Mouse (Mus musculus): ENCODE data around the gene Mroh3. TPM values are rescaled to one million over a fixed set of nuclear protein-coding genes. Genes with fewer than 3 reads are reported as not detected.

Gene Mroh3
- total RNA-seq, 4 experiments from 2014 or later: not detected

DNA sequence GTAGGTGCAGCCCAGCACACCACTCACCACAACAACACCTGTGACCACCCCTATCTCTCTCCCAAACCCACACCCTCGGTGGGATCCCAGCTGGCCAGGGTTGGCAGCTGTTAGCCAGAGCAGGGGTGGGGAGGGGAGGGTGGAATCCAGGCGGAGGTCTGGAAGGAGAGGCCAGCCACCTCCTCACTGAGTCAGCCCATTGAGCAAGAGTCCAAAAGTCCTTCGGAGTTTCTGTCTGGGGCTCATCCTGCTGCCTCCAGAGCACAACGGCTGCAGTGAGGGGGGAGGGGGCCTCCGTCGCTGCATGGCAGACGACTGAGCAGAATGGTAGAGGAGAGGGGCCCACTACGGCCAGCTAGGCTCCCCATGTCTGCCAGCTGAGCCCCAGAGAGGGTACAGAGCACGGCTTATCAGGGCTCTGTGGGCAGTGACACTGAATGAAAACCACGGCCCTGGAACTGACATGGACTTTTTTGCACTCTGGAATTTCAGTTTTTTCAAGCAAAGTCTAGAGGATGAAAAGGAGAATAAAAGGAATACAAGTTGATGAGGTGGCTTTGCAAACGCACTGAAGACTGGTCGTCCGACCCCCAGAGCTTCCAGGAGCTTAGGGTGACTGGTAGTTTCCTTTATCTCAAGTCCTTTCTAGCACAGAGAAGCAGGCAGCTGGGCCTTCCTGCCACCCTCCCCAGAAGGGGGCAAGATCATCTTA lies 15.9 kb upstream of the Mroh3 start:
- DNase-seq (ENCODE audit: low spot score): peak; percentile 2

DNA sequence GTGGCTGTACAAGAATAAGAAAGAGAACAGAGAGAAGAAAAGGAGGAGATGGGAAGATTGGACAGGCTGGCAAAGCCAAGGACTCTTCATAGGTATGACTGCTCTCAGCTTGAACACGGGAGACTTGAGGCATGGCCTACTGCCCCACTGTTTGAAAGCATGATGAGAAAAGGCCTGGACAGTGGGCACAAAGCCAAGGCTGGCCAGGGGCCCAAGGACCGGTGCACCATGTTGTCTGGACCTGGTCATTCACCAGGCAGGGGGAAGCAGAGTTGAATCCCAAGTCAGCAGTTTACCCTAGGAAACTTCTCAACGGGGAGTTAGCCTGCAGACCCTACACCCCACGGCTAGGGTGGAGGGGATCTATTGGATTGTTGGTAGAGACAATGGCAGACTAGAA lies 15.2 kb upstream of the Mroh3 start:
- no peak for DNase-seq (ENCODE audit: low spot score)

DNA sequence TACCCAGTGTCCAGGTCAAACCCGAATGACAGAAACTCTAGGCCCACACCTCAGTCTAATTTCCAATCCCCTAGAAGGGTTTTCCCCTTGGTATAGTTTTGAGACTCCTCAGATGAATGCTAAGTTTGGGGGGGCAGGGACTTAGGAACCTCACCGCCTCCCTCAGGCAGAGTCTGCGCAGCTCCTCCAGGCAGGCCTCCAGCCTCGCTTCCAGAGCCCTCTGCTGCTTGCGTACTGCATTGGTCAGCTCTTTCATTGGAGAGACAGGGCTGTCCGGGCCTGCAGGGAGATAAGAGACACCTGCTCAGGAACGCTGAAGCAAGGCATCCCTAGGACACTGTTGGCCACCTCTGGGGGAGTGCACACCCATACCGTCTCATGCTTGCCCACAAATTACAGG lies 14.0 kb upstream of the Mroh3 start:
- no peak for DNase-seq (ENCODE audit: low spot score)

DNA sequence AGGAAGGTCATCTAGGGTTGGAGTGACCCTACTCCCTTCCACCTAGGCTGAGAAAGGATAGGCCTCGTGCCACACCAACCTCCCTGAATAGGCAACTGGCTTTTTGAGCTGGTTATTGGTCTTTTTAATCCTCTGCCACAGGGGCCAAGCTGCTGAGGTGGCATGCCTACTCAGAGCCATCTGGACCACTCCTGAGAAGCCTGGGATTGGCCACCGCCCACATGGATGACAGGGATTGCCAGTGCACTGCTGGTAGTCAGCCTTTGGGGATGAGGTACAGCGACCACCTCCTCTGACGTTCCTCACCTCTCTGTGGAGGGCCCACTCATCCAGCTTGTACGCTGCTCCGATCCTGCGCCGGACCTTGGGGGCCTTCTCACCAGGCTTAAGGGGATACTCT lies 13.2 kb upstream of the Mroh3 start:
- no peak for DNase-seq (ENCODE audit: low spot score)

DNA sequence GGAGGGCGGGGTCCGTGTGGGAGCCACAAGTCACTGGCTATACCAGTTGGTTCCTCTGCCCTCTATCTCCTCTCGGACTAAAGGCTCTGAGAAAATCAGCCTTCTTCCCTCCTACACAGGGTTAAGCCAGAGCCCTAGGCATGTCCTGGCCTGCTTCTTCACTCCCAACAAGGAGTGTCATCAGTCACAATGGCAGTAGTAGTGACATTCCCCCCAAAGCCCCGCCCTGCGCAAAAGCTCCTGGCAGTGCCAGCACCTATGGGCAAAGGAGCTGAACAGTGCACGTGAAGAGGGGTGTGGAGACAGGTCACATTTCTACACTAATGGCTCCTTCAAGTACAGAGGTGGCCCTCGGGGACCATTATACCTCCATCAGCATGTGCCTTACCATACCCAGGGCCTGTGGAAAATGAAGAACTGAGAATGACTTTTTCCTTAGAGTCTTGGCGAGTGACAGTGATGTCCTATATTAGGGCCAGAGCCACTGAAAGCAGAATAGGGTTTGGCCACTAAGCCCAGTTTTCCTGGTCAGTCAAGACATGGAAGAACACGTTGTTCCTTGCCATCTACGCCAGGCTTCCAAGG lies 11.2 kb upstream of the Mroh3 start:
- DNase-seq (ENCODE audit: low spot score): no peak

DNA sequence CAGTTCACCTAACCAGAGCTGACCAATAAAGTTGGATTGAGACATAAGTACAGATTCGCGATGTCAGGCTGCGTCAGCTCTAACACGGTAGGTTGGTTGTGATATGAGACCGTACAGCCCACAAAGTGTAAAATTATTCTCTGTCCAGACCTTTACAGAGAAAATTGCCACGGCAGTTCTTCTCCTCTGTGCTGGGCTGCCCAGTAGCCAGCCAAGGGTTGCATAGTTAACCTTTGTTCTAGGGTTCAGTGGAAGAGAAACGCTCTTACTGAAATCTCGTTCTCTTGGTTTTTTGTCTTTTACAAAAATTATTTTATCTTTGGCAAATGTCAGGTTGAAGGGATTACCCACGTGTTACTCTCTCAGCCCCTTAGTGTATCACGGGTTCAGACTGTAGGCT lies 9.8 kb upstream of the Mroh3 start:
- DNase-seq (ENCODE audit: low spot score): no peak

DNA sequence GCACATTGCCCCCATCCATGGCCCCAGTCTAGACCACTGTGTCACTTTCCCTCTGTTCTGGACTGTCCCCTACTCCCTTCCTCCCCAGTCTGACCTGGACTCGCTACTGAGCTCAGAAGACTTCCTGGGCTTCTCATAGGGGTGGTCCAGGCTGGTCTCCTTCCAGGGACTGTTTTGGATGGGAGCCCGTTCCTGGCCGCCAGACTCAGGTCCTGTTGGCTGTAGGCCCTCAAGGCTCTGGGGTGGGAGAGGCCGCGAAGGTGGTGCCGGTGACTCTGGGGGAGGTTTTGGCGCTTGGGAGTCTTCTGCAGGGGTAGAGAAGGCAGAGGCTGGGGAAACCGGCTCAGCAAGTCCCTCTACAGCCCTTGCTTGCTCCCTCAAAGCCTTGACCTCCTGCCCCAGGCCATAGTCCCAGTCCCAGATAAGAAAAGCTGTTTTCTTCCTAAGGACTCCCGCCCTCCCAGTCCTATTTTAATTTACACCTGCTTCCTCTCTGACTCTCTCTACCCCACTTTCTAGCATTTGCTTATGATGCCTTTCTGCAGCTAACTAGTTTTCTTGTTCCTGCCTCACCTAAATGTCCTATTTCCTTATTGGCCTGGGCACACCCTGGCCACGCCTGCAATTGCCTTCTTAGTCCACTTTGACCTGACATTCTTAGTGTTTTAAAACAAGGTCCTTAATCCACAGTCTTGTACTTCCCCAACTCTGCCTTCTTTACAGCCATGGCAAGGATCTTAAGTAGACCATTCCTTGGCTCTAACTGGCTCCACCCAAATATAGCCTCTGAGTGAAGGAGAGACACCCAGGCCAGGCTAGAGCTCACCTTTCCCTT lies 7.6 kb upstream of the Mroh3 start:
- DNase-seq (ENCODE audit: low spot score): no peak

DNA sequence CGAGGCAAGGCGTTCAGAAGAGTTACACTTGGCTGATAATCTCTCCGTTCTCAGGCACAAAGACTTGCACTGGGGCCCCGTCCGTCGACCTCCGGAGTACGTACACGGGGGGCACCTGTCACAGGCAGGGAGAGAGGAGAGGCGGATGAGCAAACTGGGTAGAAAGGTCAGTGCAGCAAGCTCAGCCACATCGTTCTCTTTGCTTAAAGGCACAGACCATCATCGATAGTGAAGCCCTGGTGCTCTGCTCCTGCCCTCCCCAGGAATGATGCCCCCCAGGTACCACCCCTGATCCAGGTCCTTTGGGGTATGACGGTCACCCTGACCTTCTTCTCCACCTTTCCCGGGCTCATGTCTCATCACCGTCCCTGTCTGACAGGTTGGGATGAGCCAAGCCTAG lies 1.7 kb upstream of the Mroh3 start:
- DNase-seq (ENCODE audit: low spot score): no peak

DNA sequence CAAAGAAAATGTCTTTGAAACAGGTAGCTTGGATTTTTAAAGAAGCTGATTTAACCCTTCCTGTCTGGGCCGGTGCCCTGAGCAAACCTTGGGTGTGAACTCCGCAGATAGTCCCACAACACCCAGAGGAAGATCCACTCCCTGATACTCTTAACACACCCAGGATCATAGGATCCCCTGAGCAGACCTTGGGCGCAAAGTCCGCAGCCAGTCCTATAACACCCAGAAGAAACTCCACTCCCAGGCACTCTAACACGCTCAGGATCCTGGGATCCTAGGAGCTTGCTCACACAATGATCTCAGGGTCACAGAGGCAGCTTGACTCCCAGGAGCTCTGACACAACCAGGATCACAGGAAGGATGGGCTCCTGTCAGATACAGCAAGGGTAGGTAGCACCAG lies 22.6 kb downstream of the Mroh3 start:
- no peak for DNase-seq (ENCODE audit: low spot score)

DNA sequence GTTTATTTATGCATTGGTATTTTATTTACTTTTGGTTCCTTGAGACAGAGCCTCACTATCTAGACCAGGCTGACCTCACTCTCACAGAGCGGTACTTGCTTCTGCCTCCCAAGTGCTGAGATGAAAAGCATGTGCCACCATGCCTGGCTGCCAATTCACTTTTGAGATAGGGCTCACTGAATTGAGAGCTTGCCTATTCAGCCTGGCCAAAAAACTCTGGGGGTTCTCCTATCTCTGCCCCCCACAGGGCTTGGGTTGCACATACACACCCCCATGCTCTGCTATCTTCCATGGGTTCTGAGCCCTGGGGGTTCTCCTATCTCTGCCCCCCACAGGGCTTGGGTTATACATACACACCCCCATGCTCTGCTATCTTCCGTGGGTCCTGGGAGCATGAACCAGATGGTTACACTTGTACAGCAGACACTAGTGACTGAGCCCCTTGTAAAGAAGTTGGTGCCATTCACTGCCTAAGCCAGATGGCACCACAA lies 33.1 kb downstream of the Mroh3 start:
- no peak for DNase-seq (ENCODE audit: low spot score)

DNA sequence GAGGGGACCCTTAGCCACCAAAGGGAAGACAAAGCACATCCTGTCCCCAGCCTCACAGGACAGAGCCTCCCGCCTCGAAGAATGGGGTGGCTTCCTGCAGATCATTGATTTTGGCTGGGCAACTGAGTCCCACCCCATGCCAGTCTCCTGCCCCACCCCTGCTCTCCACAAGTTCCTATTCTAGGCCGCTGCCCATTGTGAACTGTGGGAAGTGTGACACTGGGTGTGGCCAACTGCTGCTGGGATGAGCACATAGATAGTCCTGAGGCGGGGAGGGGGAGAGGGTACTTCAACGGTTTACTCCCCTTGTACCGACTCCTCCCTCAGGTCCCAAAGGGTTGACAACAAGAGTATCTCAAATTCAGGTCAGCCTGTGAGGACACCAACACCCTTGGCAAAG lies 33.9 kb downstream of the Mroh3 start:
- DNase-seq (ENCODE audit: low spot score): peak; percentile 6

DNA sequence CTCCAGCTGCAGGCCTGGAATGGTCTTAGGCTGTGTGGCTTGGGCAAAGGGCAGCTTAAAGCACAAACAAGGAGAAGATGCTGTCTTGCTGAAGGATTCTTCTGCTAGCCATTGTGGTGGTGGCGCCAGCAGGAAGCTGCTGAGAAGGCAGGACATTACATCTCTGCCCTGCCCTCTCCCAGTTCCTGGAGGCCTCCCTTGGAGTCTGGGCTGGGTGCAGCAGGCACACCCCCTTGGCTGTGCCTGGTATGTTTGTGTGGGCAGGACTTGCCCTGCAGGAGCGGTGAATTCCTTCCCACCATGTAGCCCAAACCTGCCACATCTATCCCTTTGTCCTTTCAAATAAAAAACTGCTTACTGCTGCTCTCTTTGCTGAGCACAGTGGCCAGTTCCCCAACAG lies 35.5 kb downstream of the Mroh3 start:
- DNase-seq (ENCODE audit: low spot score): no peak

DNA sequence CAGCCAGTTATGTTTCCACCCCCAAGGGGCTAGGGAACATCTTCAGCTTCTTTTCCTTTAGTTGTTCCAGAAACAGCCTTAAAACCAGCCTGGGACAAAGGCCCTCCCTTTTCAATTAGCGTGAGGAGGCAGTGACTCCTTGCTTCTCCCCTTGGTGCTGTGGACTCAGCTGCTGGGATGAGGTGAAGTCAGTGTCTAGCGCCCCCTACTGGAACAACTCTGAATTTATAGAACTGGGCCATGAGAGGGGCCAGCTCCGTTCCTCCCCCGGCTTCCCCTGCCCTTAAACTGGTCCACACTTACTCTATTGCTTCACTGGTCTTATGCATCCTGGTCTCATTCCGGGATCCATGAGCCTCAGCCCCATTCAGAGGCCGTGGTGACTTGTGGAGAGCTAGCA lies 37.4 kb downstream of the Mroh3 start:
- DNase-seq (ENCODE audit: low spot score): no peak

DNA sequence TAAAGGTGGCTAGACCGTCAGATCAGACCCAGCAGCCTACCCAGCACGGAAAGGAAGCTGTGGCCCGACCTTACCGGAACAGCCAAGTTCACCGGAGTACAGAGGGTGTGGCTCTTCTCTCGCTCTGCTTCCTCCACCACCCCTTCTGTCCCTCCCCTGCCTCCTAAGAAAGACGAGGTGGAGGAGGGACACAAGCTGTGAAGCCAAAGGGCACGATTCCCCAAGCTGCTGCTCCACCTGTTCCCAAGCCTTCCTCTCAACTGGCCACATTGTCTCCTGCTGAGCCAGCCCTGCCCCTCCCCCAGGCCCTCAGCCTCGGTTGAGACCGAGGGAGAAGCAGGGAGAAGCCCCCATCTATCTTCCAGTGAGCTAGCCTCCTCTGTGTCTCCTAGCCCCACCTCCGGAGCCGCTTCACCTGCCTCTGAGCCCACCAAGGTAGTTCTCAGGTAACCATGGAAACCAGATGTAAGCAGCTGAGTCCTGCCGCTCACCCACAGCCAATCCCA lies 38.5 kb downstream of the Mroh3 start:
- no peak for DNase-seq (ENCODE audit: low spot score)

DNA sequence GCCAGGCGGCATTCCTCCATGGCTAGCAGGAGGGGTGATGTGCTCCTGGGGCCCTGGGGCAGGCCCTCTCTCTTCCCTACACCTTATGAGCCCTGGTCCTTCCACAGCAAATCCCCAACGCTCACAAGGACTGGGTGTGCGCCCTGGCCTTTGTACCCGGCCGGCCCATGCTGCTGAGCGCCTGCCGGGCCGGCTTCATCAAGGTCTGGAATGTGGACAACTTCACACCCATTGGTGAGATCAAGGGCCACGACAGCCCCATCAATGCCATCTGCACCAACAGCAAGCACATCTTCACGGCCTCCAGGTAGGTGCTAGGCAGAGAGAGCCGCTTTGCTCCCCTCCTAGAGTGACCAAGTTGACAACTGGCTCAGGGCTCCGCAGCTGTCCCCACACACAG lies 39.9 kb downstream of the Mroh3 start:
- no peak for DNase-seq (ENCODE audit: low spot score)

DNA sequence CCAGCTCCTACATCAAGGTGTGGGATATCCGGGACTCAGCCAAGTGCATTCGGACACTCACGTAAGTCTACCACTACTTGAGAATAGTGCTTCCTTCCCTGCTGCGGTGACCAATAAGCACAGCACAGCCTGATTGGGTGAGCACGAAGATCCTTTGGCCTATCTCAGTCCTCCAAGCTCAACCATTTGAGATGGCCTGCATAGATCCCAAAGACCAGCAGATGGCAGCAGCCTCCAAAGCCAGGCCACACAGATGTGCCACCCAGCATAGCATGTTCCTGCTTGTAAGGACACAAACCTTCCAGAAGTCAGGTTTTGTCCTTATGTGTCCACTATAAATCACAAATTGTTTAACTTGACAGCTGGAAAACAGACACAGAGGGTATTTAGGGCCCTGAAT lies 42.5 kb downstream of the Mroh3 start:
- peak; percentile 56 for DNase-seq (ENCODE audit: low spot score)

DNA sequence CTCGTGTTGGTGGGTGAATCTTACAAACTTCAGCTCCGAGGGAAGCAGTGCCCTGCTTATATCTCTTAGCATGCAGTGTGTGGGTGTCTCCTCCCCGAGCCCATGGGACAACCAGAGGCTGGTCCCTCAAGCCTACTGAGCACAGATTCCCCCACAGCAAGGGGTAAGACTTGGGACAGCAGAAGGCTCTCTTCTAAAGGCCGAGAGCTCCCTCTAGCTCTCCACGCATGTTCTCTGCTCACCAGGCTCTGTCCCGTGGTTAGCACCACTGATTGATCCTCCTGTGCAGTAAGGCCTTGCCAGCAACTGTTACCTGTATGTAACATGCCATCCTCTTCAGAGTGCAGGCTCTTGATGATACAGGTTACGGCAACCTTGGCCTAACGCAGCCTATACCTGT lies 45.0 kb downstream of the Mroh3 start:
- peak; percentile 11 for DNase-seq (ENCODE audit: low spot score)

DNA sequence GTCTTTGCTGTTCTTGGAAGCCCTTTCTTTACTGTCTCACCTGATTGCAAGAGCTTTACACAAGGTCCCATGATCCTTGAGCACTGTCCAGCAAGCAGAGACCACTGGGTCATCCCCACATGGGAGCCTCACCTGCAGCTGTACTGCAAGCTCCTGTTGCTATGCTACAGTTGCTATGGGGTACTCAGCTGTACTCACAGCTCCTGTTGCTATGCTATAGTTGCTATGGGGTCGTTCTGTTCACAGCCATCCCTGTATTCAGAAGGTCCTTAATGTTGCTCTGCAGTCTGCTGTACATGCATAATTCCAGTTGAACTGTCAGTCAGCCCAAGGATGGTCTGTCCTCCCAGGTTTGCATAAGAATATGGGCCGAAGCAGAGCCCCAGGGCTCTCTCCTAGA lies 47.2 kb downstream of the Mroh3 start:
- no peak for DNase-seq (ENCODE audit: low spot score)

DNA sequence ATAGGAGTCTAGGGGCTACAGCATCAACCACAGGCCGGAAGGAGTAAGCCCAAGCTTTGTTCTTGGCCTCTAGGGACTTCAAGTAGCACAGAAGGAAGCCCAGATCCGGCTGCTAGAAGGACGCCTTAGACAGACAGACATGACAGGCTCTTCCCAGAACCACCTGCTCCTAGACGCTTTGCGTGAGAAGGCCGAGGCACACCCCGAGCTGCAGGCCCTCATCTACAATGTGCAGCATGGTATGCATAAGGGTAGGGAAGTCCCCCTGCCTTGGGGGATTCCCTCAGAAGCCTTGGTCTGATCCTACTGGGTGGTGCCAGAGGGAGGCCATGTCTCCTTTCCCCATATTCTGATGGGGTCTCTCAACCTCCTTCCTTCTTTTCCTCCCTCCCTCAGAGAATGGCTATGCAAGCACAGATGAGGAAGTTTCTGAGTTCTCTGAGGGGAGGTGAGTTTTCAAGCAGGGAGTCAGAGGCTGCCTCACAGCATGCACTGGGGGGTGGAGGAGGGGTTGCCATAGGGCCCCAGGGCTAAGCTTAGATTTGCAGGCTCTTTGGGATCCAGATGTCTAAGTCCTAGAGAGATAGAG lies 51.2 kb downstream of the Mroh3 start:
- DNase-seq (ENCODE audit: low spot score): no peak

DNA sequence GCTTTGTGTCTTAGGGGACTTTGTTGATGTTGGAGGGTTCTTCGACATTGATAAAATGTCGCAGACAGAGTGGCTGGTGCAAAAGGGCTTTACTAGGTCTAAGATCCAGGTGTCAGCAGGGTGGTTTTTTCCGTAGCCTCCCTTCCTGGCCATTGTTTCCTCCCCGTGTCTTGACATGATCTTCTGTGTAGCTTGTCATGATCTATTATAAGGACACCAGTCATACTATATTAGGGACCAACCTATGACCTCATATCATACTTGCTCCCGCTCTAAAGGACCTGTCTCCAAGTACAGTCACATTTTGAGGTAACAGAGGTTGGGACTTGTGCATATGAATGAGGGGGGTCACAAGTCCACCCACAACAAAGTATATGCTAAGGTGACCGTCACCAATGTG lies 51.7 kb downstream of the Mroh3 start:
- DNase-seq (ENCODE audit: low spot score): no peak

DNA sequence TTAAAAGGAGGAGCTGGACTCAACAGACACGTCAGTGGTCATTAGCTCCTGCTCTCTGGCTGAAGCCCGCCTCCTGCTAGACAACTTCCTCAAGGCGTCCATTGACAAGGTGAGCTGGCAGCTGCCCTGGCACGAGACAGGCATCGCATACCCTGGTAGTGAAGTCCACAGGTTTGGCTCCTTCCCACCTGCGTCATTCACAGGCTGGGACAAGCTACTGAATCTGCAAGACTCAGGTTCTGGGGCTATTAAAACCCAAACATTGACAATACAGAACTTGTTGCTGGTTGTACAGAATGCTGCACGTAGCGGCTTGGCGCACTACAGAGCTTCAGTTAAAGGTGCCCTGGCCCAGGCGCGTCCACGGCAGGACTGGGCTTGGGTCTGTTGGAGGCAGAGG lies 52.3 kb downstream of the Mroh3 start:
- no peak for DNase-seq (ENCODE audit: low spot score)

DNA sequence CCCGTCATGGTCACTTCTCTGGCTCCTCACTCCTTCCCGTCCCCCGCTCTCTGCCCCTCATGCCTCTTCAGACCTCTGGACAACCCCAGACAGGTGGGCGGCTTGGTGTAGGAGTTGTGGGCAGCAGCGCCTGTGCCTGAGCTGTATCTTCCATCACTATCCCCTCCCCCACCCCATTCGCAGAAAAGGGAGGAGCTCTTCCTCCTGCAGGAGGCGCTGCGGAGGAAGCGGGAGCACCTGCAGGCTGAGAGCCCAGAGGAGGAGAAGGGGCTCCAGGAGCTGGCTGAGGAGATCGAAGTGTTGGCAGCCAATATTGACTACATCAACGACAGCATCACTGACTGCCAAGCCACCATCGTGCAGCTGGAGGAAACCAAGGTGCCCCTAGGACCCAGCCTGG lies 52.8 kb downstream of the Mroh3 start:
- DNase-seq (ENCODE audit: low spot score): no peak

All from heart, adult 8-10 months (tissue).